In genomic region chr1:156288556-156289221, GRCm38 (mm10) we compare ENCODE assay signal across 28 mouse cellular contexts. TPM values are rescaled to one million over a fixed set of nuclear protein-coding genes. Genes with fewer than 3 reads are reported as not detected.
DNase-seq lines count a peak whose midpoint lies in the region; ATAC-seq and TF ChIP-seq lines count a peak whose summit lies in the region.
"Had no signal": no experiment of that assay in that cellular context is flagged by ENCODE, and none has a peak within 500 bp of the region (broad histone marks: within the 10 kb centered on the region; RNA-seq: fewer than 3 reads in every experiment).

No protein-coding gene starts in this region.

- no peak overlapping the region for H3K4me2 ChIP-seq in kidney, embryonic 16.5 days (replicated peaks; ENCODE audit: low read depth, low read length)
- H3K4me2 ChIP-seq: embryonic facial prominence, embryonic 13.5 days; embryonic facial prominence, embryonic 15.5 days; forebrain, embryonic 12.5 days had no signal

- TF ChIP-seq RAD21 in MEL (IDR thresholded peaks at IDR 0.05; ENCODE audit: low read depth, low read length) = no peak

- TF ChIP-seq POLR2A in MEL (IDR thresholded peaks at IDR 0.05; ENCODE audit: control insufficient read depth in 1 of 2, insufficient read depth in 1 of 2, low read depth in 1 of 2, low read length in 2 of 2, poor library complexity in 1 of 2) = peak in 1 of 2 experiments; percentile 70; a peak in 2 of 4 replicates
- TF ChIP-seq POLR2A in brain, embryonic 14.5 days (IDR thresholded peaks at IDR 0.05; ENCODE audit: borderline replicate concordance, extremely low read depth, insufficient read depth, insufficient read length, poor library complexity, severe bottlenecking) = no peak

- H3K9me3 ChIP-seq in MEL (replicated peaks; ENCODE audit: insufficient read depth, low read length) = no peaks in the 10 kb centered on the region
- H3K9me3 ChIP-seq in kidney, embryonic 16.5 days (ENCODE audit: low read length) = no peaks in the 10 kb centered on the region
- H3K9me3 ChIP-seq: embryonic facial prominence, embryonic 13.5 days; embryonic facial prominence, embryonic 15.5 days; forebrain, embryonic 10.5 days; forebrain, embryonic 12.5 days had no signal

- ATAC-seq in kidney, embryonic 16.5 days (ENCODE audit: low FRiP score, low TSS enrichment) = no peak
- ATAC-seq: activated CD4-positive, CD25-positive, alpha-beta regulatory T cell, adult 4 months; forebrain, embryonic 14.5 days; forebrain, embryonic 16.5 days; Patski had no signal

- WGBS in kidney, embryonic 16.5 days = 81% methylated on average over 9 of the region's 9 CpGs

- peaks cover 16 to 26% of the 10 kb centered on the region in 2 experiments for H3K4me1 ChIP-seq in MEL (ENCODE audit: control insufficient read depth in 1 of 2, insufficient read depth in 2 of 2, low read length in 2 of 2)
- H3K4me1 ChIP-seq in kidney, embryonic 16.5 days (ENCODE audit: insufficient read depth, low read length) = no peaks in the 10 kb centered on the region
- H3K4me1 ChIP-seq: embryonic facial prominence, embryonic 13.5 days; embryonic facial prominence, embryonic 15.5 days; forebrain, embryonic 10.5 days; forebrain, embryonic 12.5 days had no signal

- peak; percentile 35 for DNase-seq in 416B (ENCODE audit: low read depth)
- peak; percentile 90 for DNase-seq in MEL (ENCODE audit: low read depth, low spot score)
- peak; percentile 26 for DNase-seq in brain, embryonic 14.5 days (ENCODE audit: low read depth)
- no peak for DNase-seq in kidney, adult 18-20 months
- no peak for DNase-seq in Muller cell, postnatal 12 days (ENCODE audit: inconsistent ontology term)
- no peak for DNase-seq in adrenal gland, adult 2 months
- DNase-seq: adrenal gland, postnatal 10 days; adrenal gland, postnatal 25 days; B cell, adult 2 months; cerebellum, adult 11-12 months; cerebellum, adult 2 months; cerebellum, adult 9-10 months; cerebellum, postnatal 10 days; cerebellum, postnatal 25 days had no signal

- H3K79me3 ChIP-seq in C2C12 (ENCODE audit: low read depth) = no peaks in the 10 kb centered on the region

- H3ac ChIP-seq in C2C12 (ENCODE audit: control insufficient read depth, insufficient read length, low read depth) = no peak overlapping the region

- H3K4me3 ChIP-seq in C2C12 (ENCODE audit: insufficient read depth, poor library complexity, severe bottlenecking) = no peak overlapping the region
- peak overlapping the region; percentile 22 to 49 for H3K4me3 ChIP-seq in MEL (ENCODE audit: control insufficient read depth in 1 of 2, insufficient read depth in 1 of 2, low read depth in 2 of 2, low read length in 2 of 2)
- H3K4me3 ChIP-seq in kidney, embryonic 16.5 days (ENCODE audit: low read length) = no peak overlapping the region
- H3K4me3 ChIP-seq: embryonic facial prominence, embryonic 13.5 days; embryonic facial prominence, embryonic 15.5 days; erythroblast, embryonic 14.5 days; forebrain, embryonic 10.5 days; forebrain, embryonic 12.5 days had no signal

- peak; percentile 79 to 89; a peak in 3 of 4 replicates for TF ChIP-seq EP300 in MEL (IDR thresholded peaks at IDR 0.05; ENCODE audit: low read depth in 1 of 2, low read length in 2 of 2)

- no peaks in the 10 kb centered on the region for H3K27me3 ChIP-seq in C2C12 (ENCODE audit: control insufficient read depth, insufficient read depth, insufficient read length)
- no peaks in the 10 kb centered on the region for H3K27me3 ChIP-seq in MEL (ENCODE audit: control insufficient read depth in 1 of 2, insufficient read depth in 2 of 2, low read length in 2 of 2)
- H3K27me3 ChIP-seq in kidney, embryonic 16.5 days (ENCODE audit: insufficient read depth, low read length) = no peaks in the 10 kb centered on the region
- H3K27me3 ChIP-seq: CH12.LX; embryonic facial prominence, embryonic 13.5 days; embryonic facial prominence, embryonic 15.5 days; forebrain, embryonic 12.5 days had no signal

- H3K36me3 ChIP-seq in C2C12 (ENCODE audit: control insufficient read depth, insufficient read depth) (no peaks in the 10 kb centered on the region), MEL (ENCODE audit: control insufficient read depth in 1 of 2, insufficient read depth in 2 of 2, low read length in 2 of 2) (peaks cover 0 to 28% of the 10 kb centered on the region in 2 experiments; a peak in 2 of 4 replicates)
- no peaks in the 10 kb centered on the region for H3K36me3 ChIP-seq in kidney, embryonic 16.5 days (ENCODE audit: insufficient read depth, low read length)
- H3K36me3 ChIP-seq: embryonic facial prominence, embryonic 13.5 days; embryonic facial prominence, embryonic 15.5 days; forebrain, embryonic 10.5 days; forebrain, embryonic 12.5 days had no signal

- peak overlapping the region; percentile 91 for H3K27ac ChIP-seq in MEL (ENCODE audit: control insufficient read depth, low read depth, low read length)
- no peak overlapping the region for H3K27ac ChIP-seq in kidney, embryonic 16.5 days (ENCODE audit: low read length)
- H3K27ac ChIP-seq: embryonic facial prominence, embryonic 13.5 days; embryonic facial prominence, embryonic 15.5 days; forebrain, embryonic 10.5 days; forebrain, embryonic 12.5 days had no signal

- H3K9ac ChIP-seq in MEL (ENCODE audit: control insufficient read depth, low read depth, low read length, poor library complexity, severe bottlenecking) = peak overlapping the region; percentile 64
- H3K9ac ChIP-seq in kidney, embryonic 16.5 days (replicated peaks; ENCODE audit: low read length) = no peak overlapping the region
- H3K9ac ChIP-seq: embryonic facial prominence, embryonic 13.5 days; embryonic facial prominence, embryonic 15.5 days; forebrain, embryonic 12.5 days had no signal

- no peaks in the 10 kb centered on the region for H3K79me2 ChIP-seq in C2C12 (ENCODE audit: control insufficient read depth, insufficient read depth)
- no peaks in the 10 kb centered on the region for H3K79me2 ChIP-seq in MEL (ENCODE audit: control insufficient read depth, insufficient read depth, low read length, poor library complexity)

- TF ChIP-seq CTCF in C2C12 (IDR thresholded peaks at IDR 0.05; ENCODE audit: control insufficient read depth, insufficient read depth, insufficient read length) = no peak
- no peak for TF ChIP-seq CTCF in MEL (IDR thresholded peaks at IDR 0.05 in 2 of 3, conservative IDR thresholded peaks at IDR 0.05 in 1 of 3; ENCODE audit: control insufficient read depth in 1 of 3, insufficient read depth in 1 of 3, low read depth in 2 of 3, low read length in 3 of 3, poor library complexity in 1 of 3, severe bottlenecking in 1 of 3)
- TF ChIP-seq CTCF in brain, embryonic 14.5 days (IDR thresholded peaks at IDR 0.05; ENCODE audit: borderline replicate concordance, extremely low read depth, insufficient read depth, insufficient read length) = no peak

TF ChIP-seq in C2C12, 6 proteins besides CTCF, POLR2A, EP300 and RAD21:
- TF ChIP-seq CEBPB (IDR thresholded peaks at IDR 0.05; ENCODE audit: low read depth) (no peak), FOSL1 (IDR thresholded peaks at IDR 0.05; ENCODE audit: insufficient read depth, low read length, poor library complexity, severe bottlenecking) (no peak), MYOG (IDR thresholded peaks at IDR 0.05; ENCODE audit: control insufficient read depth, extremely low read depth, insufficient read length) (no peak), MAX (IDR thresholded peaks at IDR 0.05) (no peak), USF1 (IDR thresholded peaks at IDR 0.05; ENCODE audit: low read depth) (peak; percentile 24), MYOD1 (IDR thresholded peaks at IDR 0.05; ENCODE audit: control insufficient read depth, insufficient read length, low read depth) (no peak)
TF ChIP-seq in C2C12: peak in this region for 1.

TF ChIP-seq in MEL, 35 proteins besides CTCF, POLR2A, EP300 and RAD21 (continues in another document):
- TF ChIP-seq TAL1 (IDR thresholded peaks at IDR 0.05; ENCODE audit: low read length) (peak; percentile 50), MYB (IDR thresholded peaks at IDR 0.05; ENCODE audit: low read depth, low read length) (peak; percentile 94), TBP (IDR thresholded peaks at IDR 0.05; ENCODE audit: low read depth, low read length) (0 out of 2 replicates have a peak, but pooled peaks have one; percentile 58), E2F4 (IDR thresholded peaks at IDR 0.05; ENCODE audit: borderline replicate concordance, low read depth, low read length) (no peak), MXI1 (IDR thresholded peaks at IDR 0.05; ENCODE audit: low read depth, low read length) (no peak; the same call in 1 of the 2 replicates), UBTF (IDR thresholded peaks at IDR 0.05; ENCODE audit: borderline replicate concordance, insufficient read depth, low read depth, low read length) (no peak), GABPA (IDR thresholded peaks at IDR 0.05; ENCODE audit: low read depth, low read length) (no peak), MEF2A (IDR thresholded peaks at IDR 0.05; ENCODE audit: extremely low read depth, insufficient replicate concordance, low read depth, low read length, poor library complexity, severe bottlenecking) (no peak), MAX (IDR thresholded peaks at IDR 0.05; ENCODE audit: low read length) (peak; percentile 74; the same call in 1 of the 2 replicates), BHLHE40 (IDR thresholded peaks at IDR 0.05; ENCODE audit: borderline replicate concordance, low read depth, low read length) (peak; percentile 84; the same call in 1 of the 2 replicates), USF1 (IDR thresholded peaks at IDR 0.05; ENCODE audit: low read depth, low read length) (peak; percentile 97), ZMIZ1 (IDR thresholded peaks at IDR 0.05; ENCODE audit: low read depth, low read length) (no peak), MAFK (IDR thresholded peaks at IDR 0.05; ENCODE audit: borderline replicate concordance, low read depth, low read length) (no peak), HCFC1 (IDR thresholded peaks at IDR 0.05; ENCODE audit: low read depth, low read length) (no peak)

RNA-seq across cellular contexts. Expression of gene Tdrd5, which starts 14.8 kb away (rescaled TPM):
- 0.01 TPM for polyA plus RNA-seq in C2C12 (2012; fragmentation: generic; extraction: Trizol)
- total RNA-seq in MEL (2012; rRNA removed) = 3.4 TPM in 2 replicates
- 1 to 10 TPM in 1 of 2 experiments, not detected in 1; 4.1 TPM for polyA plus RNA-seq in MEL (2012; ENCODE audit: insufficient read depth in 1 of 2, insufficient read length in 2 of 2, low read depth in 1 of 2, low replicate concordance in 2 of 2, missing spikeins in 1 of 2)
- polyA plus RNA-seq in brain, embryonic 14.5 days (2012; rRNA removed) = 0.91 and 1.1 TPM in 2 replicates
- polyA plus RNA-seq in kidney, embryonic 16.5 days (2015; fragmentation: Nextera tagmentation; extraction: Ambion mirVana) = 3.4 and 3.8 TPM in 2 replicates
- total RNA-seq in adrenal gland, adult 2 months (2021) = under 1 TPM in 1 of 2 experiments, not detected in 1; 0.72 TPM
- polyA plus RNA-seq in adrenal gland, adult 2 months (2012; rRNA removed) = not detected in 2 replicates
- total RNA-seq: adrenal gland, postnatal 25 days; CH12.LX had no signal
- polyA plus RNA-seq: activated CD4-positive, CD25-positive, alpha-beta regulatory T cell, adult 4 months had no signal

RNA-seq across cellular contexts. Expression of gene Nphs2, which starts 21.8 kb away (rescaled TPM):
- polyA plus RNA-seq in C2C12 (2012; fragmentation: generic; extraction: Trizol) (0.04 TPM), MEL (2012; ENCODE audit: insufficient read depth in 1 of 2, insufficient read length in 2 of 2, low read depth in 1 of 2, low replicate concordance in 2 of 2, missing spikeins in 1 of 2) (not detected)
- not detected in 2 replicates for total RNA-seq in MEL (2012; rRNA removed)
- 0.05 TPM in 2 replicates for polyA plus RNA-seq in brain, embryonic 14.5 days (2012; rRNA removed)
- polyA plus RNA-seq in kidney, embryonic 16.5 days (2015; fragmentation: Nextera tagmentation; extraction: Ambion mirVana) = 45.4 and 53.3 TPM in 2 replicates
- total RNA-seq in adrenal gland, adult 2 months (2021) = not detected
- 0.03 and 0.12 TPM in 2 replicates for polyA plus RNA-seq in adrenal gland, adult 2 months (2012; rRNA removed)
- total RNA-seq: adrenal gland, adult 18-20 months; adrenal gland, postnatal 10 days; adrenal gland, postnatal 25 days; CH12.LX had no signal
- polyA plus RNA-seq: activated CD4-positive, CD25-positive, alpha-beta regulatory T cell, adult 4 months; embryonic facial prominence, embryonic 11.5 days; embryonic facial prominence, embryonic 13.5 days; embryonic facial prominence, embryonic 15.5 days; erythroblast, embryonic 14.5 days; forebrain, embryonic 10.5 days; Patski had no signal

Comparison
In these comparisons a context has a peak if more than half of its experiments do, and no peak if none do; other contexts are left out.
1. DNase-seq: peak in 416B (single experiment), MEL (single experiment) and brain, embryonic 14.5 days (single experiment); none in kidney, adult 18-20 months (single experiment), Muller cell, postnatal 12 days (single experiment) and adrenal gland, adult 2 months (single experiment).
2. H3K4me3 ChIP-seq: peak in MEL (2 of 2); none in C2C12 (single experiment) and kidney, embryonic 16.5 days (single experiment).
3. RNA of gene Nphs2, which starts 21.8 kb away (polyA plus RNA-seq): 45.4 to 53.3 TPM in kidney, embryonic 16.5 days; 0.05 TPM in brain, embryonic 14.5 days, 0.04 TPM in C2C12 (single experiment), 0.03 to 0.12 TPM in adrenal gland, adult 2 months and not detected in MEL; every median in the first group is over 10 times any median in the second.